Mouse (Mus musculus): ENCODE data around the gene Ripk4. TPM values are rescaled to one million over a fixed set of nuclear protein-coding genes. Genes with fewer than 3 reads are reported as not detected.
A peak's percentile ranks its signal among the peaks of the same experiment; 100 is the strongest.

Ripk4 gene
- under 1 TPM; 0.24 to 0.40 TPM for total RNA-seq (2021)

- intact Hi-C loops (cut with DNase I), result no loop called here
- peak in 1 of 2 experiments; percentile 18 for DNase-seq
Measured at GRCm38 (mm10) chr16:97763061-97763989, at the start of gene Ripk4. Gene Ripk4, minus strand, starts transcription at chr16:97763787.

- intact Hi-C loops (cut with DNase I), result loop anchor here (5.0 kb wide), 1 partner anchor 43 kb away; the partner anchor contains the start of gene Prdm15
- no peak for DNase-seq
Measured at GRCm38 (mm10) chr16:97808881-97809280, 45.3 kb upstream of the Ripk4 start.

- intact Hi-C loops (cut with DNase I), result loop anchor here (1.0 to 5.0 kb wide), 2 partner anchors 47 to 74 kb away; partner anchors contain the start of gene Prdm15
- DNase-seq, result no peak
Measured at GRCm38 (mm10) chr16:97805646-97806045, 42.1 kb upstream of the Ripk4 start.

GRCm38 (mm10) chr16:97804680-97805547 lies 41.3 kb upstream of the Ripk4 start:
- peak; percentile 75 to 86 for DNase-seq
- intact Hi-C loops (cut with DNase I), result loop anchor here (1.0 to 5.0 kb wide), 2 partner anchors 47 to 74 kb away; partner anchors contain the start of gene Prdm15

GRCm38 (mm10) chr16:97797950-97798869 lies 34.6 kb upstream of the Ripk4 start:
- intact Hi-C loops (cut with DNase I), result no loop called here
- DNase-seq, result no peak

GRCm38 (mm10) chr16:97797212-97797611 lies 33.6 kb upstream of the Ripk4 start:
- intact Hi-C loops (cut with DNase I), result no loop called here
- no peak for DNase-seq

GRCm38 (mm10) chr16:97794256-97794655 lies 30.7 kb upstream of the Ripk4 start:
- no peak for DNase-seq
- intact Hi-C loops (cut with DNase I), result no loop called here

GRCm38 (mm10) chr16:97783057-97783456 lies 19.5 kb upstream of the Ripk4 start:
- no peak for DNase-seq
- intact Hi-C loops (cut with DNase I), result loop anchor here (5.0 kb wide), 1 partner anchor 261 kb away; no protein-coding TSS in a partner anchor

GRCm38 (mm10) chr16:97778353-97779025 lies 14.9 kb upstream of the Ripk4 start:
- intact Hi-C loops (cut with DNase I), result loop anchor here (5.0 kb wide), 1 partner anchor 106 kb away; no protein-coding TSS in a partner anchor

GRCm38 (mm10) chr16:97766501-97766900 lies 2.9 kb upstream of the Ripk4 start:
- DNase-seq, result no peak
- intact Hi-C loops (cut with DNase I), result loop anchor here (5.0 kb wide), 1 partner anchor 454 kb away; no protein-coding TSS in a partner anchor

More at GRCm38 (mm10) chr16:97778353-97779025, 14.9 kb upstream of the Ripk4 start:
- DNase-seq, result peak; percentile 79 to 90

- no peak for DNase-seq
- intact Hi-C loops (cut with DNase I), result loop anchor here (5.0 kb wide), 1 partner anchor 452 kb away; no protein-coding TSS in a partner anchor
Measured at GRCm38 (mm10) chr16:97764626-97765025, 1.0 kb upstream of the Ripk4 start.

GRCm38 (mm10) chr16:97763990-97764340 lies 378 bp upstream of the Ripk4 start:
- intact Hi-C loops (cut with DNase I), result no loop called here
- no peak for DNase-seq

GRCm38 (mm10) chr16:97761782-97762181 lies 1.8 kb downstream of the Ripk4 start:
- intact Hi-C loops (cut with DNase I), result no loop called here
- DNase-seq, result no peak

- no peak for DNase-seq
- intact Hi-C loops (cut with DNase I), result no loop called here
Measured at GRCm38 (mm10) chr16:97759681-97760080, 3.9 kb downstream of the Ripk4 start.

GRCm38 (mm10) chr16:97758288-97758687 lies 5.3 kb downstream of the Ripk4 start:
- intact Hi-C loops (cut with DNase I), result no loop called here

GRCm38 (mm10) chr16:97756460-97756859 lies 7.1 kb downstream of the Ripk4 start:
- no peak for DNase-seq
- intact Hi-C loops (cut with DNase I), result no loop called here

More at GRCm38 (mm10) chr16:97758288-97758687, 5.3 kb downstream of the Ripk4 start:
- no peak for DNase-seq

- no peak for DNase-seq
Measured at GRCm38 (mm10) chr16:97752316-97752941, 11.2 kb downstream of the Ripk4 start.

GRCm38 (mm10) chr16:97751884-97752283 lies 11.7 kb downstream of the Ripk4 start:
- DNase-seq, result peak; percentile 68 to 75
- intact Hi-C loops (cut with DNase I), result no loop called here

More at GRCm38 (mm10) chr16:97752316-97752941, 11.2 kb downstream of the Ripk4 start:
- intact Hi-C loops (cut with DNase I), result no loop called here

- DNase-seq, result no peak
- intact Hi-C loops (cut with DNase I), result no loop called here
Measured at GRCm38 (mm10) chr16:97748421-97748820, 15.2 kb downstream of the Ripk4 start.

Measured in heart, postnatal 10 days (tissue).